Mouse (Mus musculus) stomach, postnatal 0 days (tissue): ENCODE data around the gene Dpp7.

ENCODE experiments used
- CTCF ChIP-seq: IDR thresholded peaks from 2 replicates; pipeline ENCODE4 v1.5.1; 2016; ENCODE audit warnings: antibody characterized with exemption, low read depth, mild to moderate bottlenecking, moderate library complexity
- EP300 ChIP-seq: optimal IDR thresholded peaks from 2 replicates; pipeline ENCODE3; 2016; ENCODE audit warnings: antibody characterized with exemption

GRCm38 (mm10) chr2:25391266-25391665 lies 35.1 kb upstream of the Dpp7 start:
- no peak for TF ChIP-seq CTCF
- TF ChIP-seq EP300: no peak
